33 mouse cellular contexts compared by ENCODE assay signal in the genomic region with DNA sequence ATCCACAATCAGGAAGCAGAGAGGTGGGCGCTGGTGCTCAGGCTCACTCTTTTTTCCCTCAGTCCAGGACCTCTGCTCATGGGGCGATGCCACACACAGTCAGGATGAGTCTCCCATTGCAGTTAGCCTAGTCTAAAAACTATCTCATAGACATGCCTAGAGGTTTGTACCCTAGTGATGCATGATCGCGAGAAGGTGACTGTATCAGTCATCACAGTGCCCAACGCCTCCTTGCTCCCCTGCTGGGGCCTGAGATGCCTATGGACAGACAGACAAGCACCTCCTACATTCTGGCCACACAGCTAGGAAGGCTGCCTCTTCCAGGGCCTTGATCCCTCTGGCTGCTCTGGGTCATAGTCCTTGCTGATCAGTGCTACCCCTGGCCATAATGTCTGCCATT. TPM values are rescaled to one million over a fixed set of nuclear protein-coding genes. Genes with fewer than 3 reads are reported as not detected.
"Had no signal": no experiment of that assay in that cellular context is flagged by ENCODE, and none has a peak within 500 bp of the region (broad histone marks: within the 10 kb centered on the region; RNA-seq: fewer than 3 reads in every experiment).

No protein-coding gene starts in this region.

- DNase-seq: gastrocnemius, adult 2 months; gastrocnemius, postnatal 10 days; gastrocnemius, postnatal 25 days; heart, adult 2 months; heart, postnatal 14 days; heart, postnatal 36 days; kidney, adult 18-20 months; kidney, adult 8-10 months; kidney, postnatal 10 days; kidney, postnatal 25 days; kidney, postnatal 4 days; liver had no signal

- H3K27me3 ChIP-seq: heart, embryonic 13.5 days; heart, embryonic 15.5 days; intestine, embryonic 15.5 days; limb, embryonic 12.5 days had no signal

- H3K27ac ChIP-seq: gastrocnemius, adult 2 months; heart, adult 2 months; heart, embryonic 13.5 days; heart, embryonic 15.5 days; hindbrain, embryonic 14.5 days; intestine, embryonic 15.5 days; layer of hippocampus, adult 2 months; left cerebral cortex, adult 2 months; limb, embryonic 10.5 days; limb, embryonic 12.5 days had no signal

- H3K36me3 ChIP-seq: heart, embryonic 13.5 days; heart, embryonic 15.5 days; intestine, embryonic 15.5 days; limb, embryonic 10.5 days; limb, embryonic 12.5 days had no signal

- H3K9ac ChIP-seq: heart, embryonic 13.5 days; heart, embryonic 15.5 days; hindbrain, embryonic 14.5 days; intestine, embryonic 15.5 days; limb, embryonic 12.5 days had no signal

- H3K9me3 ChIP-seq: heart, embryonic 13.5 days; heart, embryonic 15.5 days; intestine, embryonic 15.5 days; limb, embryonic 10.5 days; limb, embryonic 12.5 days had no signal

- H3K4me3 ChIP-seq: gastrocnemius, adult 2 months; heart, adult 2 months; heart, embryonic 13.5 days; heart, embryonic 15.5 days; intestine, embryonic 15.5 days; layer of hippocampus, adult 2 months; left cerebral cortex, adult 2 months; limb, embryonic 10.5 days; limb, embryonic 12.5 days had no signal

- H3K4me2 ChIP-seq: heart, embryonic 11.5 days; heart, embryonic 13.5 days; heart, embryonic 15.5 days; hindbrain, embryonic 14.5 days; intestine, embryonic 15.5 days; limb, embryonic 12.5 days; liver, embryonic 11.5 days had no signal

- H3K4me1 ChIP-seq: intestine, embryonic 15.5 days; limb, embryonic 10.5 days; limb, embryonic 12.5 days had no signal

- ATAC-seq: hindbrain, embryonic 16.5 days; inflammation-experienced regulatory T-cells, adult 6 months; intestine, embryonic 15.5 days had no signal

RNA-seq across cellular contexts. Expression of gene Noxa1, which starts 52.4 kb away (rescaled TPM):
- total RNA-seq: gastrocnemius, adult 2 months; gastrocnemius, postnatal 10 days; gastrocnemius, postnatal 25 days; gastrocnemius, postnatal 4 days; granulocyte monocyte progenitor cell, adult 5-6 weeks; heart, adult 2 months; heart, postnatal 14 days; heart, postnatal 36 days; layer of hippocampus, adult 2 months; layer of hippocampus, postnatal 10 days; layer of hippocampus, postnatal 25 days; left cerebral cortex, adult 2 months; left cerebral cortex, postnatal 14 days; left cerebral cortex, postnatal 36 days had no signal
- polyA plus RNA-seq: frontal cortex, adult 2 months; heart, adult 2 months; heart, embryonic 13.5 days; heart, postnatal 0 days; hindbrain, embryonic 11.5 days; hindbrain, embryonic 14.5 days; hindbrain, embryonic 16.5 days; limb, embryonic 12.5 days had no signal
